Mouse (Mus musculus) kidney, adult 9 months (tissue): ENCODE results near the gene Mettl24.

Experiments used
- DNase-seq: peaks from one replicate; pipeline ENCODE4 v3.0.0; 2022

Mettl24 gene

DNA sequence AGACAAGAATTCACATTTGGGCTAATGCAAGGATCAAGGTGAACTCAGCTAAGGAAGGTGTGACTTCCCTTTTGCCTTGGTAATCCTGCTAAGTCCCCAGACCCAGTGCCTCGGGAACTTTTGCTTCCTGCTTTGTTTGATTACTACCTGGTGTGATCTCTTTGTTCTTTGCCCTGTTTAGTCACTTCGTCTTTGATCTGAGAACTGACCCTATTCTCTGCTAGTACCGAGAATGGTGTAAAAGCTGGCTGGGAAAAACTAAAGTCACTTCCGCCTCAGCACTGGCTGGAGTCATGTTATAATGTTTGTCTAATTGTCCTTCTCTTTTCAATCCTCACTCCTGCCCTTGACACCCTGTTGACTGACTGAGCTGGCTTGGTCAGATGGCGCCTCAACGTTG is 133.4 kb downstream of the Mettl24 start:
- no peak for DNase-seq

DNA sequence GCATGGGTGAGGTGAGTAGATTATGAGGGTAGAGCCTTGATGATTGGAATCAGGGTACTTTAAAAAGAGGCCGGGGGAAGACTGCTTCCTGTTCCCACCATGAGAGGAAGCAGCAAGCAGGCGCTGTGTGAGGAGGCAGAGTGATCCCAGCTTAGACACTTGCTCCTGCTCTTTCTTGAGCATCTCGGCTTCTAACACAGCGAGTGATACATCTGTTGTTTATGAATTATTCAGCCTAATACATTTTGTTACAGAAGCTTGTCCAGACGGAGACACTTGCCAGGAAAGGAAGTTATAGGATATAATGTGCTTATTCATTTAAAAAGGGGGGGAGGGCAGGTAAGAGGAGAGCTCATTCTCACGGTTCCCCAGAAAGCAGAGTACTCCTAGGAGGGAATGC is 142.9 kb downstream of the Mettl24 start:
- no peak for DNase-seq

DNA sequence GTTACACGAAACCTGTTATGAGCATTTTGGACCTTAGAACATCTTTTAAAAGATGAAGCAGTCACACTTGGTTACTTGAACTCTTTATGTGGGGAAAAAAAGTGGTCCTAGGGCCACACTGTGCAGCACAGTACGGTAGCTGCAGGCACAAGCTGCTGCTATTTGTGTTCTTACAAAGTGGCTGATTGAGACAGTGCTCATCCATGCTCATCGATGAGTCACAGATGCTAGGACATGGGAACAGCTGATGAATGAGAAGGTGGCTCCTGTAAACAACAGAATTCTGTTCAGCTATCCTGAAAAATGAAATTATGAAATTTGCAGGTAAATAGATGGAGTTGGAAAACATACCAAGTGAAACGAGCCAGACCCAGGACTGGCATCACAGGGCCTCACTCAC is 144.6 kb downstream of the Mettl24 start:
- DNase-seq, result no peak

DNA sequence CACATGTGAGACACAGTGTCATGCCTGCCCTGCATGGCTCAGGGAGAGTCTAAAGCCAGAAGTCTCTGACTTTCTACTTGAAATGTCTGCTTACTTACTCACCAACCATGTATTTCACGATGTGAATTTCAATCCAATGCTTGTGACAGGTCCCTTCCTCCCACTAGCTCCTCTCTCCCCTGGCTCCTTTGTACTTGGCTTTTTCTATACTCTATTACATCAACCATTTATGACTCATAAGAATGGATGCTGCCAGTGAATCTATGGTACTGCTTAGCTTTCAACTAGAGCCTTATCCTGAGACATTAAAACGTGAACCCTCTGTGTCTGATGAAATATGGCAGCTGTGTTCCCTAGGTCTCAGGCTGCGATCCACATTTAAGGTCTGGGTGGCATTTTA is 147.2 kb downstream of the Mettl24 start:
- no peak for DNase-seq

DNA sequence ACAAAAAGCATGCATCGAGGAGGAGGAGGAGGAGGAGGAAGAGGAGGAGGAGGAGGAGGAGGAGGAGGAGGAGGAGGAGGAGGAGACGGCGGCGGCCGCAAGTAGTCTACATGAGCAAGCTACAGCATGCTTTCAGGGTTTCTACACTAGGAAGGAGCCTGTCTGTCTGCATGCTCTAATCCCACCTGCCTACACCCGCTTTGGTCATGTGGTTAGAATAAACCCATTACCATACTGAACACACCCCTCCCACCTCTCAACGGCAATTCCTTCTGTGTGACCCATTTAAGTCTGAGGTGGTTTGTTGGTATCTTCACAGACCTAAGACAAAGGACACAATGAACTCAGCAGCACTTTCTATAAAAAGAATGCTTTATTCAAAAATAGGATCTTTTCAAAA is 148.2 kb downstream of the Mettl24 start:
- no peak for DNase-seq

DNA sequence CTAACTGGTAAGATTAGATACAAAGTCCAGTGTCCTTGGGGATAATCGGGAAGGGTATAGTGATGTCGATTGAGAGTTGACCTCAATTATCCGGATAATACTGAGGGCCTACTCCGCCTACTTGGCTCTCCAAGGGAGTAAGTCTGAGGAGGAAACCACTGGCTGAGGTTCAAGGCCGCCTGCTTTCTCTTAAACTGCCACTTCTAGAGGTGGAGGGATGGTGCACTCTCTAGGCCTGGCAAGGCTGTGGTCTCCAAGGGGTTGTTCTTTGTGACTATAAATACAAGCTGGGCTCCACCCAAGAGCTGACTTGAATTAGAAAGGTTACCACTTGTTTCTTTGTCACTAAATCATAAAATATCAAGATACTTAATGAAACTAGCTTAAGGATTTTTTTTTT is 157.0 kb downstream of the Mettl24 start:
- DNase-seq, result no peak

DNA sequence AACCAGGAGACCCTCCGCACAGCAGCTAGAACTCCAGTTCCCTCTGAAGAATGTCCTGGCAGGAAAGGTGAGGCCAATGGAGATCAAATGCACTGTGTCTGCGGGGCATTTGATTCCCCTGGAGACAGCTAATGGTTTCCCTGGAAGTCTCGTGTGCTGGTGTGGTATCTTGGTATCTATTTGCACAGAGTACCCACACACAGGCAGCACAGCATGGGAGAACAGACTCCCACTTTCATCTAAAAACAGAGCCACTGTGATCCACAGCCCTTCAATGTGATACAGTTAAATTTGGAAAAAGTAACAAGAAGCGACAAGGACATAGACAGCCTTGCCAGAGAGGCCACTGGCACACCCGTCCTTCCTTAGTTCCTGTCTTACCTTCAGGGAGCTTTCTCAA is 160.8 kb downstream of the Mettl24 start:
- no peak for DNase-seq

DNA sequence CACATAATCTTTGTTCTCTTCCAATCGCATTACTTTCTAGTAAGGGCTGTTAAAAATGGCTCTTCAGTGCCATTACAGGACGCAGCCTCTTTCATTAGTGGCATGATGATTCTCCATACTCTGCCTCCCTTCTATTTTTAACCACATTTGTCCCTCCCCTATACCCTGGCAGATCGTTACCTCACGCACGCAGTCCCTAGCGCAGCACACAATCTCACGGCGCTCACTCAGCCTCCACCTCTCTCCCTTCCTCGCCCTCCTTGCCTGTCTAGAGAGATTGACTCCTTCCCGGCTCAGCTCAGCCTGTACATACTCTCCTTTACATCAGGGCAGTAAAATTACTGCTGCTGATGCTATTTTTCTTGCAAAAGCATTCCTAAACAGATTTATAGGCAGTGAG is 161.5 kb downstream of the Mettl24 start:
- no peak for DNase-seq

DNA sequence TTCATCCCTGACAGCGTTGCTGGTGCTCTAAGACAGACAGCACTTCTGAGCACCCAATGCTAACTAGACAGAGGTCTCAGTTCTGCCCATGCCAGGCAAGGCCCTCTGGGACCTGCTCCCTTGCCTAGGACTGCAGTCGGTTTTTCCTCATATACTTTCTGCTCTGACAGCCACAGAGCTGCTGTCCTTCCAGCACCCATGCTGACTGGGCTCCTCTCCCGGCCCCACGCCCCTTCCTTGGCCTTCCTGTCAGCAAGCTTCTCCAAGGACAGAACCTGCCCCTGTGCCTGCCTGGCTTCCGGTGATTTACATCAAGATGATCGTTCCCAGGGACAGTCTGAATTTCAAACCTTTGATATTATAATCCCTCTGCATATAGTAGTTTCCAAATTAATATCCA is 162.5 kb downstream of the Mettl24 start:
- no peak for DNase-seq

DNA sequence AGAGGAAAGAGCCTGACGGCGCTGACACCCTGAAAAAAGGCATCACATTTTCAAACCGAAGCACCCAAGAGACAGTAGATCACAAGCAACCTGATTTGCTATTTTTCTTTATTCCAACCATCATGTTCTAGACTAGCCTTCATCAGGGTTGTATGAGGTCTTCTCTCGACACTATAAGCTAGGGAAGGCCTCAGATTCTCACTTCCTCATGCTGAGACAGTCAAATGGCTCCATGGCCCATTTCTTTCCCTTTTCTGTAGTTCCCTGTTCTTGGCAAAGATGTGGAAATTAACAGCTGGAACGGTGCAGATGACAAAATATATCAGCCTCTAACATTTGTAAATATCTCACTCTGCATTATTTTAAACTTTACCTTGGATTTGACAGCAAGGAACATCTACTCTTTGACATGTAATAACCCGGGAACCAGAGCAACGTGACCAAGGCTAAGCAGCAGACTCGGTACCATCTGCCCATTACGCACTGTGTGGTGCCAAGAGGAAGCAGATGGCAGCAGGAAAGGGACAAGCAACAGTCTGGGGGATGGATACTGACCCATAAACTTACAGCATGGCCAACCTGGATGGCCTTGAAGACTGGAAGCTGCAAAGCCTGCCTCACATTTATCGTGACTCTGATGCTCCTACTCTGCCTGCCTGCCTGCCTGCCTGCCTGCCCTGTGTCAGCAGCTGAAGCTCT is 164.2 kb downstream of the Mettl24 start:
- DNase-seq, result no peak

DNA sequence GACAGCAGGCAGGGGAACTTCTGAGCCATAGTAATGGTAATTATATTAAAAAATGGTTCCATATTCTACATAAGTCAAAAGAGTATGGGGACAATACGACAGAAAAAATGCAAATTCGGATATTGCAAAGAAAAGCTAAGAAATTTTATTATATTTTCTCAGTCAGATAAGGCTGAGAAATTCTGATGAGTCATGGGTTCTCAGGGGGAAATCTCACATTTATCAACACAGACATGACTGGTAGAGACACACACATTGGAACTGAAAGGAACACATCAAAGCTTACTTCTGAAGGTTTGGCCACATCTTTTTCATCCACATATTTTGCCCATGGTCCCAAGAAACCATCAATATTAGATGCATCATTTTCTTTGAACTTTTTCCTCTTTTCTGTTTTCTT is 167.6 kb downstream of the Mettl24 start:
- no peak for DNase-seq

DNA sequence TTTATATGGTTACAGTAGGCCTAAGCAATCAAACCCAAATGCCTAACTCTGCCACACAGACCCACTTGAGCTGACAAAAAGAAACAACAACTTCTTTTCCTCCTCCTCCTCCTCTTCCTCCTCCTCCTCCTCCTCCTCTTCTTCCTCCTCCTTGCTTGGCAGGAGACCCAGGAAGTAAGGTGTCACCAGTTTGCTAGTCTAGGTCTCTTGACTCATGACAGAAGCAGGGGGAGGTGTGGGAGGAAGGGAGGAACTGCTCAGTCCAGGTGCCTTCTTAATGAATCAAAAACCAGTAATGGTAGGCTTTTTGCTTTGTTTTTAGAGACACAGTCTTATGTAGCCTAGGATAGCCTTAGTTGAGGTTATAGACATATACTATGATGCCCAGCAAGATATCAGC is 168.1 kb downstream of the Mettl24 start:
- DNase-seq, result no peak

DNA sequence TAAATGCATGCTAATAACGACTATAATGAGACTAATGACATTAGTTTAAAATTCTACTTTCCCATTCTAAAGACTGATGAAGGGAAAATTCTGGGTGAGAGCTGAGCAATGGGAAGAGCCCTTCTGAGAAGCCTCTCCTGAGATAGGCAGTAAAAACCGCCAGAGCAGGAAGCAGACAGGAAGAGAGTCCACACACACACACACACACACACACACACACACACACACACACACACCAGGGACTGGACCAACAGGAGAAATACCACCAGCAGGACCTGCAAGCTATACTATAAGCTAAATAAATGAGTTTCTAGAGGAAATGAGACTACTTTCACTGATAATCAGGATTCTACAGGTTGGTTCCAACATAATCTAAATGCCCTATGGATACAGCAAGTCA is 172.5 kb downstream of the Mettl24 start:
- no peak for DNase-seq

DNA sequence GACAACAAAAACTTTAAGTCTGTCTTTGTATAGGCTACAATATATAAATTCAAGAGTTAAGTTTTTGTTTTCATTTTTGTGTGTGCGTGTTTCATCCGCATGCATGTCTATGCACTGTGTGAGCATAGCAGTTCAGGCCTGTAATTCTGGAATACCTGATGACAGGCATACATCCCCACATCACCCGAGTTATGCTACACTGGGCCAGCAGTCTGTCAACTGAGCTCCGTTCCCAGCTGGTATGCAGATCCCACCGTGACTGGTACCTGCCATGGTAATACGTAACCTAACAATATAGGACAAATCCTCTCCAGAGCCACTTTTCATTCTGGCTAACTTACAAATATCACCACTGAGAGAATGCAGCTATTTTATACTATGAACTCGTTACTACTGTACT is 173.6 kb downstream of the Mettl24 start:
- DNase-seq, result no peak

DNA sequence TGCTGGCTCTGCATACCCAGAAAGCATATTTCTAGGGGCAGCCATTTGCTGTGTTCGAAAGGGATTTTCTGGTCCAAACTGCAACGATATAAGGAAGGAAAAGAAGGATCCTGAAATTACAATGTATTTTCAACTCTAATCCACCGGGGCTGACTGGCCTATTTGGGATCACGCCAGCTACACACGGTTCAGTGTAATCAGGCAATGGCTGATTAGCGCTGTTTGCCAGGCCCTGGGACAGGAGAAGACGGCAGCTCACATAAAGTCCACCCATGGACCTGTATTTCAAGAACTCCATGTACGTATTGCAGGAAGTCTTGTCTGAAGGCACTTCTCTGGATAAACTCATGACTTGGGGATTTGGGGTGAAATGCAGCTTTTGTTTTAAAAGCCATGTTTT is 174.5 kb downstream of the Mettl24 start:
- DNase-seq, result no peak
